Mouse (Mus musculus) erythroblast, adult 5-6 weeks (primary cell): ENCODE results near the gene Crispld2. TPM values are rescaled to one million over a fixed set of nuclear protein-coding genes. Genes with fewer than 3 reads are reported as not detected.

Experiments
- ATAC-seq: replicated peaks from 2 replicates; pipeline ENCODE4 v1.8.0; 2016; ENCODE audit warnings: moderate number of reproducible peaks, mild to moderate bottlenecking, moderate TSS enrichment, inconsistent platforms; ENCODE audit not compliant: poor library complexity, low FRiP score, severe bottlenecking
- total RNA-seq, 2 experiments: library from RNA; stranded (forward) in 1 of 2; stranded (reverse) in 1 of 2; fragments of 150-400 nt in 1 of 2; fragments of 200-764, 138-1000 nt in 1 of 2; gene quantifications; 2 replicates each; pipeline versions ENCODE4 v1.2.3 to v1.2.4; 2015 to 2017; ENCODE audit warnings: low replicate concordance in 2 of 2

Gene Crispld2
- total RNA-seq, 2 experiments from 2014 or later, result 1.9 to 3.0 TPM

- no peak for ATAC-seq
Measured at GRCm38 (mm10) chr8:120026991-120027390, 34.8 kb downstream of the Crispld2 start.

GRCm38 (mm10) chr8:120030447-120030846 is 38.2 kb downstream of the Crispld2 start:
- no peak for ATAC-seq

GRCm38 (mm10) chr8:120032549-120033208 is 40.4 kb downstream of the Crispld2 start:
- ATAC-seq, result no peak

- ATAC-seq, result no peak
Measured at GRCm38 (mm10) chr8:120034471-120034870, 42.2 kb downstream of the Crispld2 start.

- ATAC-seq, result no peak
Measured at GRCm38 (mm10) chr8:120036111-120036510, 43.9 kb downstream of the Crispld2 start.

GRCm38 (mm10) chr8:120036578-120036977 is 44.3 kb downstream of the Crispld2 start:
- no peak for ATAC-seq

GRCm38 (mm10) chr8:120037199-120037598 is 45.0 kb downstream of the Crispld2 start:
- ATAC-seq, result no peak

GRCm38 (mm10) chr8:120037611-120038010 is 45.4 kb downstream of the Crispld2 start:
- no peak for ATAC-seq

GRCm38 (mm10) chr8:120038741-120039140 is 46.5 kb downstream of the Crispld2 start:
- ATAC-seq, result no peak

GRCm38 (mm10) chr8:120039313-120039919 is 47.2 kb downstream of the Crispld2 start:
- no peak for ATAC-seq

GRCm38 (mm10) chr8:120040861-120041260 is 48.6 kb downstream of the Crispld2 start:
- ATAC-seq, result no peak

GRCm38 (mm10) chr8:120042542-120043312 is 50.5 kb downstream of the Crispld2 start:
- no peak for ATAC-seq

- no peak for ATAC-seq
Measured at GRCm38 (mm10) chr8:120044907-120045306, 52.7 kb downstream of the Crispld2 start.

GRCm38 (mm10) chr8:120045471-120045870 is 53.2 kb downstream of the Crispld2 start:
- no peak for ATAC-seq

- no peak for ATAC-seq
Measured at GRCm38 (mm10) chr8:120046258-120047020, 54.2 kb downstream of the Crispld2 start.

- ATAC-seq, result no peak
Measured at GRCm38 (mm10) chr8:120049949-120050348, 57.7 kb downstream of the Crispld2 start.

- ATAC-seq, result no peak
Measured at GRCm38 (mm10) chr8:120050376-120050775, 58.1 kb downstream of the Crispld2 start.

- no peak for ATAC-seq
Measured at GRCm38 (mm10) chr8:120051006-120051405, 58.8 kb downstream of the Crispld2 start.

GRCm38 (mm10) chr8:120051908-120052307 is 59.7 kb downstream of the Crispld2 start:
- ATAC-seq, result no peak

- no peak for ATAC-seq
Measured at GRCm38 (mm10) chr8:120052318-120052717, 60.1 kb downstream of the Crispld2 start.
